Mouse (Mus musculus) 3T3-L1 (cell line): Measurements from ENCODE around the gene BC037034.

Experiments used
- DNase-seq: peaks from one replicate; pipeline ENCODE4 v3.0.0-alpha.2; 2015; ENCODE audit warnings: low read depth, low spot score

BC037034 gene

DNA sequence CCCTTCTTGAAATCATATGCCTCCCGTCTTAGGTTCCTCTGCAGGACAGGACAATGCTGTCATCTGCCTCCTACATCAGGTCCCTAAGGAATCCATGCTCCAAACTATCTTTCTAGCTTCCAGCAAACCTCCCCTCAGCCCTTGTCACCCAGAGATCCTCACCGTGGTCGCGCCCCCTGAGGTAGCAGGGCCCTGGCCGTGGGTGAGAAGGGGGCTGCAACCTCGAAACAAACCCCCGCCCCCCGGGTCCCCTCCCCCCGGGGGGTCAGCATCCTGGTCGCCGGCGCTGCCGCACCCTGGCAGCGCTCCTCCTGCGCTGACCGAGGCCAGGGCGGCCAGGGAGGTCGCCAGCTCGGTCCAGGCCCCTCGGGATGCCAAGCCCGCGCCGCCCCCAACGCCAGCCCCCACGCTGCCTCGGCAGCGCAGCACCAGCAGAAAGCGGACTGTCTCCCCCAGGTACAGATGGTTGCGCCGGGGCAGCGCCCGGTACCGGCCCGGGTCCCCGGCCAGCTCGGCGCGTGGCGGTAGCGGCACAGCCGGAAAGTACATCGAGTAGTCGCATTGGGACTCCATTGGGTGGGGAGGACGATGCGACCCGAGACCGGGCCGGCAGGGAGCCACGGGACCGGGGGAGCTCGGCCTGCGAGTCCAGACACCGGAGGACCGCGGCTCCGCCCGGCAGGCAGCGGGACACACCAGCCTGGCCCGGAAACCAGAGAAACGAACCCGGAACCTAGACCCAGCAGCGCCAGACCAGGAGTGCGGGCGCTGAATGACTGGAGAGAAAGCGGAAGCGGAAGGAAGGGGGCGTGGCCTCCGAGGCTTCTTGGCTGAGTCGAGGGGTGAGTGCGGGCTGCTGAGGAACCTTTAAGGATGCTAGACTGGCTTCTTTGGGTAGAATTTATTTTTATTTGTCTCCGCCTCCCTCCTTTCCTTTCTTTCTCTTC is at the start of gene BC037034:
BC037034 (minus strand) TSS at position 774 of the 947 bp plus-strand sequence.
- DNase-seq = peak; percentile 99

DNA sequence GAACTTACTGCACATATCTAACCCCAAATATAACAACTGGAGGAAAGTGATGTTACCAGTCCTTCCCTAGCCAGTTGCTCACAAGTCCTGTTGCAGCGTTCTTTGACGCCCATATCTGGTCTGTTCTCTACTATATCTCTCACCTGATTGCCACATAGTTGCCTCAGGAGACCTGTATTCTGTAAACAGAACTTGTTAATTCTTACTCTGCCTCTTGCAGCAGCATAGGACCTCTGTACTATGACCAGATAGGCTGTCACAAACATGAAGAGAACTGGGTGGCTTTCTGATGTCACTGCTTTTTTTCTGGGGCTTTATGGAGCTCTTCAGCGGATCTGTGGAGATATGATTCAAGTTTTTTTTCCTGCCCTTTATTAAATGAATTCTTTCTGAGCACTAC is 49.0 kb upstream of the BC037034 start:
- DNase-seq = no peak

DNA sequence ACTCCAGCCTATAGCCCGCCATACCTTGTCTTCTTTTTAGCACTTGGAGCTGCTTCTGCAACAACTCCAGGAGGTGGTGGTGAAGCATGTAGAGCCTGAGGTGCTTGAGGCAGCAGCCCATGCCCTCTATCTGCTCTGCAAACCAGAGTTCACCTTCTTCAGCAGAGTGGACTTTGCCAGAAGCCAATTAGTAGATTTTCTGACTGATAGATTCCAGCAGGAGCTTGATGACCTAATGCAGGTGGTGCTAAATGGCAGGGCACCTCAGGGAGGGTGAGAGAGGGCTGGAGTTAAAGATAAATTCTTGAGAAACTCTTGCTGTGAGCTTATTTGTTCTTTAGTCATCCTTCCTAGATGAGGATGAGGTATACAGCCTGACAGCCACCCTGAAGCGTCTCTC is 35.8 kb upstream of the BC037034 start:
- no peak for DNase-seq

DNA sequence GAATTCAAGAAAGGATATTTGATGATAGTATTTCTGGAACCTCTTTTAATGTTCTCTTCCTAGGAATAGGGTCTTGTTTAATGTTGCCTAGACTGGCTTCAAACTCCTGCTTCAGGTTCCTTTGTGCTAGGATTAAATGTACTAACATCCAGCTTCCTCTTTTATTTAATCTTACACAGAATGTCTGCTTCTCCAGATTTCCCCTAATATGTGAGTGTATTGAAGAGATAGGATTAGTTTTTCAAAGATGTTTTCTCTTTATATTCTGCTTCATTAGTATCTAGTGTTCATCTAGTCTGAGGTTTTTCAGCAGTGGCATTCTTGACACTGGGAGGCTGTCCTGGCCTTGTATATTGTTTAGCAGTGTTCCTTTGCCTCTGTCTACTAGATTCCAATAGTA is 30.3 kb upstream of the BC037034 start:
- DNase-seq = no peak

DNA sequence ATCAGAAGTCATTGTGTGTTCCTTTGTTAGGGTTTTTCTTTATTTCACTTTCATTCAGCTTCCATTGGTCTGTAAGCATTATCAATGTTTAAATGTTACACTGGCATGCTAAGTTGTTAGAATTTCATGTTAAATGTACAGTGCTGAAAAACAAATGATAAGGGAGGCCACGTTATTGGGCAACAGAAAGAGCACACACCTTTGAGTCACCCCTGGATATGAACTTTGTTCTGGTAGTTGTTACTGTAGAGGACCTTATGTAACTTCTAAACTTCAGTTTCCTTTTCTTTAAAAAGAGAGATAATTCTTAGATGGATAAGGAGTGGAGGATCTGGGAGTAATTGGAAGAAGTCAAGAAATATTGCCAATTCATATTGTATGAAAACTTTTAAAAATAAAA is 27.8 kb upstream of the BC037034 start:
- no peak for DNase-seq

DNA sequence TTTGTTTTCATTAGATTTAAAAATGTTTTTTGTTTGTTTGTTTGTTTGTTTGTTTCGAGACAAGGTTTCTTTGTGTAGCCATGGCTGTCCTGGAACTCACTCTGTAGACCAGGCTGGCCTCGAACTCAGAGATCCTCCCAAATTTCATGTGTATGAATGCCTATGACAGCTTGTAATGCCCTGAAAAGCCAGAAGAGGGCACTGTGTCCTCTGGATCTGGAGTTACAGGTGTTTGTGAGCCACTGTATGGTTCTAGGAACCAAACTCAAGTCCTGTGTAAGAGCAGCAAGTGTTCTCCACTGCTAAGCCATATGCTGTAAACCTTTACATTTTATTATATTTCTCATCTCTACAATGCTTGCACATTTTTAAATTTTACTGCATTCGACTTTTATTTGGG is 24.0 kb upstream of the BC037034 start:
- peak; percentile 41 for DNase-seq

DNA sequence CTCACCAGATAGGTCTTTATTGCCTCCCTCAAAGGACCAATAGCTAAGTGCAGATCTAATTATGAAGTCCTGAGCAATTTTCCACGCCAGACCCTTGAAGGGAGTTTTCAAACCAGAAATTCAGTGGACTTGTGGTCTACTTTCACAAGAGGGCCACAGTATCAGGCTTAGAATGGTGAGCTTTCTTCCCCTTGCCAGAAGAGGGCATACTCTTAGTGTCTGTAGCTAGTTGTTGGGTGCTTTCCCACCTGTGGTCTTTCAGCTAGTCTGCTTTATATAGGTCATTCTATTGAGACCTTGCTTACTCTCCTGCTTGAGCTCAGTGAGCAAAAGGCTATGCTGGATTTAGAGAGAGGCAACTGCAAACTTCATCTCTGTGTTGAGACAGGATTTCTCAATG is 19.7 kb upstream of the BC037034 start:
- no peak for DNase-seq

DNA sequence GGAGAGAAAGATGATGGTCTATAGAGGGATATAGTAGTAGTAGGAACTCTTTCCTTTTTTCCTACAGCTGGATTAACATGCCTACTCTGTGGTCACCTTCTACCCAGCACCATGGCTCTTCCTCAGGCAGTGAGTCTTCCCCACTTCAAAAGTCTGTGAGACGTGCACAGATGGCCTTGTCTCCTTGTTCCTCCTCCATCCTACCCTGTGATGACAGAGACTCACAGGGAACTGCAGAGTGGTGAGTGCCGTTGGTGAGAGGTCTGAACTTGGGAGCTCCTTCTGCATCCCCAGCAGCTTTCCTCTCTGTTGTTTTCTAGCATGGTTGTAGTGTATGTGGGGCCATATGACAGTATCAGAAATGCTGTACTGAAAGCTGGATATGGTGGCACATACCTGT is 18.0 kb upstream of the BC037034 start:
- DNase-seq = no peak

DNA sequence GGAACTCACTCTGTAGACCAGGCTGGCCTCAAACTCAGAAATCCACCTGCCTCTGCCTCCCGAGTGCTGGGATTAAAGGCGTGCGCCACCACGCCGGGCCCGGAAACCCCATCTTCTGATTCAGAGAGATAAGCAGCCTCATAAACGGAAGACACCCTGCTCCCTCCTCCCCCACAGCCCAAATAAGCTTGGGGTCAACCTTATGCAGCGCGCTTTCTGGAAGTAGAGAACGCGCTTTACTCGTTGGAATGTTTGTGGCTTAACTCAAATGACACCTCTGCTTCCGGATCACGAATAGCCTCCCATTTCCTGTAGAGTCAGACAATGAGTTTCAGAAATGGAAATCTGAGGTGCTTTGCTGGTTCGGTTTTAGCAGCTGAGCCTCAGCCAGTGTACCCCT is 17.0 kb upstream of the BC037034 start:
- DNase-seq = no peak

DNA sequence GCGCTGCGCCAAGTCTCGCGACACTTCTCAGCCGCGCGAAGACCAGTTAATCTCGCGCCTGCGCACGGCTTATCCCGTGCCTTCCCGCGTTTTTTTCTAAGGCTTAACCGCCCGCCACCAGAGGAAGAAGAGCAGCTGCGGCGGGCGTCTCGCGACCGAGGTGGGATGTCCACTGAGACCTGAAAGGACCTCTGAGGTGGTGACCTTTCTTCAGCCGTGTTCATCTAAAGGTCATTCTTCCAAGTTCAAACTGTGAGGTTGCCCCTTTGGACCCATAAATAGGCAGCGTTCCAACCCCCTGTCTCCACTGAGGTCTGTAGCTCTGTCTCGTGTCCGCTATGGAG is 16.6 kb upstream of the BC037034 start:
- DNase-seq = no peak

DNA sequence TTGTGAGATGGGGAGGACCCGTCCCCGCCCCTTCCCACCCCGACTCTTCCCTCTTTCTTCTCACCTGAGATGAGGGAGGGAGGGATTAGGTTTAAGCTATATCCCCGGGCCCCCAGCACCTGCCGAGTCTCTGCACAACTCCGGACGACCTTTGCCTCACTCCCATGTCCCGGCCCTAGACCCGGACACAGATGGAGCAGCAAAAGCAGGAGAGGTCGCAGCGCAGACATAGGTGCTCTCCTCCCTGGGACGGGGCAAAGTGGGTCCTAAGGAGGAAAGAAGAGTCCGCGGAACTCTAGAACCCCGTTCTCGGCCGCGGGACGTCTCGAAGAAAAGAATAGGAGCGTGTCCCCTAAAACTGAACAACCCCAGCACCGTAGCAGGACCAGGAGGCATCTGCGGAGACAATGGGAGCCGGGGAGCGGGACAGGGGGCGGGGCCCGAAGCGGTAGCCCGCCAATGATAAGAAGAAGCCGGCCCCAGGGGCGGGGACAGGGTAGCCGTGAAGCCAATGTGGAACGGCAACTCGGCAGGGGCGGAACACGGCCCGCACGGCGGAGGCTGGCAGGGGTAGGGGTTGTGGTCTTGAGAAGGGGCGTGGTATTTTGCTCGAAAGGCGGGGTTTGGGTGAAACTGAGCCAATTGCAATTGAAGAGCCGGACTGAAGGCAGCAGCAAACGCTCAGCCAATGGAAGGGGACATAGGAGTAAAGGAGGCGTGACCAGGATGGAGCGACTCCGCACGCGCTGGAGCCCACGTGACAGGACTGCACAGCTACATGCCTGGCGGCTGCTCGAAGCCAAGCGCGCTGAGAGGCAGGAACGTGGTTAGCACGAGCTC is 16.0 kb upstream of the BC037034 start, which contains the start of the genes Gm43720, Gpc2 and Stag3:
Gm43720 (minus strand) TSS at position 374 of the 840 bp plus-strand sequence.
Gpc2 (minus strand) TSS at position 421 of the 840 bp plus-strand sequence.
Stag3 (plus strand) TSS at position 656 of the 840 bp plus-strand sequence.
- no peak for DNase-seq

DNA sequence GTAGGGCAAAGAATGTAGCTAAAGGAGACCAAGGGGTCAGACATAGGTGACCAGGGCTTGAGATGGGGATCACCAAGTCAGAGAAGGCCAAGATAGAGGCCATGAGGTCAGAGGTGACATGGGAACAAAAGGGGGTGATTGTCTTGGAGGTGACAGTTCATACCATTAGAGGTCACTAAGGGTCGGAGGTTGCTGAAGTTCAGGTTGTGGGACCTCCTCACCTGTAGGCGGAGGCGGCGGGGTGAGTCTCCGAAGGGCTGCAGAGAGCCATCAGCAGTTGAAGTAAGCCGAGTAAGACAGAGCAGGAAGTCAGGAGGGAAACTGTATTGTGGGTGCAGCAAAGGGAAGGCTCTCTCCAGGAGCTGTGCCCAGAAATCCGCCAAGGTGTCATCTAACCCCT is 14.2 kb upstream of the BC037034 start:
- DNase-seq = no peak

DNA sequence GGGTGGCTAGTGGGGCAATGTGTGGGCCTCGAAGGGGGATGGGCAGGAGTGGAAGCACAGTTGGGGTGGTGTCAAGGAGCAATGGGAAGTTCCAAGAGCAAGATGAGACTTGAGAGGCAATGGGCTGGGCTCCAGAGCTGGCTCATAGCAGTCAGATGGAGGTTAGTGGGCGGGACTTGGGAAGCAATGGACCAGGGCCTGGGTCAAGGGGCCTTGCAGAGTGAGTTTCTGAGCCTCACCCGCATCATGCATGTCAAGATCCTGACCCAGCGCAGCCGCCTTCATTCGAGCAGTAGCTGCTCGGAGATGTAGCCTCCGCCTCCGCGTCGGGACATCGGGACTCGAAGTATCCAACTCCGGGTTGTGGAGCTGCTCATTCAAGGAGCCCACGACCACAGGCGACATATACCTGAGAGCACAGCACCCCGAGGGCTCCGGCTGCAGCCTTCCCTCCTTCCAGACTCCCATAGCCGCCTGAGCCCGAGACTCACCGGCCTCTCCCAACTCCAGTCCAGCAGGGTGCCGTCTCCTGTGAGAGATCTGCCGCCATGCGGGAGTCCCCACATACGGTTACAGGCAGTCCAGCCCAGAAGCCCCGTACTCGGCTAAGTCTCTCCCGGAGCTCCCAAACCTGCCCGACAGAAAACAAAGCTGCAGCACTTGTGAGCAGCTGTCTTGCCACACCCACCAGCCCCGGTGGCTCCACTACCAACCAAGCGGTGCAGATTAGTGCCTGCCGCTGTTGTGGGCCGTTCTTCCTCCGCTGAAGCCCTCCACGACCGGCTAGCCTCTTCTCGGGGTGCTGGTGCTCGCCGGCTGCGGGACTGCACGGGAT is 11.6 kb upstream of the BC037034 start:
- DNase-seq = no peak

DNA sequence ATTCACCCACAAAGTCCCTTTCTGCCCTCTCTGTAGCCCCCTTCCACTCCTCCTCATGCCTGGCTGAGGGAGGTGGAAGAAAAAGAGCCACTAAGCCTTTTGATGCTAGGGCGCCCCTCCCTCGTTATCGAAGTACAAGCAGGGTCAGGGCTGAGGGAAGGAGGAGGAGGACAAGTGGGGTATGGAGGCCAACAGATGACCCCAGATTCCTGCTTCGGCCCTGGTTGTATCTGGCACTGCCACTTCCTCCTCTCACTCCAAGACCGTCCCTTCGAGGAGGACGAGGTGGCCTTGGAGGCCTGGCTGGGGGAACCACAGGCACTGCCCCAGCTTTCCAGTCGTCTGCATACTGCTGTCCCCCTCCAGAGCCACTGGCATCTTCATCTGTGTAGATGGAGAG is 10.4 kb upstream of the BC037034 start:
- DNase-seq = no peak

DNA sequence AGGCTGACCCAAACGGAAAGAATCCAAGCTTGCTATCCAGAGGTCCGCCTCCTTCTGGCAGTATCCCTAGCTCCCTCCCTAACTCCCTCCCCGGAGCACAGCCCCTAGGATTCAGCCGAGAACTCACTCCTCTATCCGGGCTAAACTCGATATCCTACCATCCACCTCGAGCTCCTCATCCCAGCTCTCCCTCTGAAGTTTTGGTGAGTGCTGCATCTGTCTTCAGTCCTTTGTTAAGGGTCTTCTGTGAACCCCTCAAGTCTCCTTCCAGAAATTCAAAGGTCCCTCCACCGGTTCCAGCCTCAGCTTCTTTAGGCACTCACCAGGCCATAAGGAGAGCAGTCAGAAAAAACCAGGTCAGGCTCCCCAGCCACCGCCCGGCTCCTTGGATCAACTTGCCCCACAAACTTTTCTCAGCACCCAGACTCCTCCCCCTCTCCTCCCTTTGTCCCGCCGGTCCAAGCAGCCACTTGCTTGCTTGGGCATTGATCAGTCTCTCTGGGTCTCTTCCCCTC is 8.6 kb upstream of the BC037034 start, which contains the start of gene Gal3st4:
Gal3st4 (minus strand) TSS at position 432 of the 515 bp plus-strand sequence.
- no peak for DNase-seq

DNA sequence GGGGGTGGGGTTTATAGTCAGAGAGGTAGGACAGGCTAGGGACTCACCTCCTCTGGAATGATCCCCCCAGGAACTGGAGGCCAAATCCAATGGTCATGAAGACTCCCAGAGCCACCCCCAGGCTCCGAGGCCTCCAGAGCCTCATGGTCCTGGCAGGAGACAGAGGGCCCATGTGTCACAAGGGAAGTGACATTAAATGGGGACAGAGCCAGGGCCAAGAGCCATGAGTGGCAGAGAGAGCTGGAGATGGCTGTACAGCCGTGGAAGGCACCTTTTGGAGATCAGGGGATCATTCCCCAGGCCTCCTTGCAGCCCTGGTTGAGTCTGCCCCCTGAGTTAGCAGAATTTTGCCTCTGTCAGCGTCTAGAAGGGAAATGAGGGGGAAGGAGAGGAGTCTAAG is 7.4 kb upstream of the BC037034 start:
- DNase-seq = no peak

DNA sequence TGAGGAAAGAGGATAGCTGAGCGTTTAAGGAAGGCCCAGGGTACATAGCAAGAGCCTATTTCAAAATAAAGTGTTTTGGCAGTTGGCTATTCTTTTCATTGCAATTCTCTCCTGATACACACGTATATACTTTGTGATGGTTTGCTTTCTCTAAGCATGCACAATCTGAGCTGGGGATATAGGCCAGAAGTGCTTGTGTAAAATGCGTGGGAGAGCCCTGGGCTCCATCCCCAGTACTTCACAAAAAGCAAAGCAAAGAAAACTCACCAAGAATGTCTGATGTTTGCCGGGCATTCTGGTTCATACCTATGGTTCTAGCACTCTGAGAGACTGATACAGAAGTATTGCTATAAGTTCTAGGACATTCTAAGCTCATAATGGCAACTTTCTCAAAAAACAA is 5.1 kb upstream of the BC037034 start:
- no peak for DNase-seq

DNA sequence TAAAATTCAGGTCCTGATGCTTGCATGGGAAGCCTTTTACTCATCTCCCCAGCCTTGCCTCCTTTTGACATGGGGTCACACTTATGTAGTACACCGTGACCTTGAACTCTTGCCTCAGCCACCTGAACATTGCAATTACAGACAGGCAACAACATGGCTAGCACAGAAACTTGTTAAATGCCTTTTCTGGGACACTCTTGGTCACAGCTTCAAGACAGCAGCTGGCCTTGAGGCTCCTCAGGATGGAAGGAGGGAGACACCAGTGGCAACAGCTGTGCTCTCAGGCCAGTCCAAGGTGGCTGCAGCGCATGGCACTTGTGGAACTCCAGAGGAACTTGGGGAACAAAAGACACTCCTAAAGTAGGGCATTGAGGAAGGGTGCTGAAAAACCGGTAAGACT is 3.3 kb upstream of the BC037034 start:
- DNase-seq = no peak

DNA sequence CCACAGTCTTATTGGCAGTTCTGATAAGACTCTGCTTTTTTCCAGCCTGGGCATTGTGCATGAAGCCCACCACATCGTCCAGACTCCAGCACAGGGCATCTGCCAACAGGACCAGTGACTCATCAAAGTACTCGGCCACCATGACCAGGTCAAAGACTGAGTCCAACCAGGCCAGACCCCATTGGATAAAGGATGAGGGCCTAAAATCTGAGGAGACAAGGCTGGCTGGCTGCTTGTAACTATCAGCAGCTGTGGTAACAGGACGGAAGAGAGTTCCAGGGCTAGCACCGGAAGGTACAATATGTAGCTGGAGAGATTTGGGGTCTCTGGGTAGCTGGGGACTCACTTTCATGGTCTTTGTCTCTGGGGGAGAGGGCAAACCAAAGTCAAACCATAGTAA is 1.9 kb upstream of the BC037034 start:
- no peak for DNase-seq

DNA sequence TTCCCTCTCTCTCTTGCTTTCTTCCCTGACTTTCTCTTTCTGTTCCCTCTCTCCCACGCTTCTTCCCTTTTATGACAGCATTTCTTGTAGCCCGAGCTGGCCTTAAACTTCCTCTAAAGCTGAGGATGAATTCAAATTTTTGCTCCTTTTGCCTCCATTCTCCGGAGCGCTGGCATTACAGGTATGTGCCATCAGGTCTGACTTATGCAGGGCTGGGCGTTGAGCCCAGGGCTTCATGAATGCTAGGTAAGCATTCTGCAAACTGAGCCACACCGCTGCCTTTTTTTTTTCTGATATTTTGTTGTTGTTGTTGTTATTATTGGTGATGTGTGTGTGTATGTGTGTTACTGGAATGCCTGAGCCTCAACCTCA is 360 bp upstream of the BC037034 start:
- no peak for DNase-seq

DNA sequence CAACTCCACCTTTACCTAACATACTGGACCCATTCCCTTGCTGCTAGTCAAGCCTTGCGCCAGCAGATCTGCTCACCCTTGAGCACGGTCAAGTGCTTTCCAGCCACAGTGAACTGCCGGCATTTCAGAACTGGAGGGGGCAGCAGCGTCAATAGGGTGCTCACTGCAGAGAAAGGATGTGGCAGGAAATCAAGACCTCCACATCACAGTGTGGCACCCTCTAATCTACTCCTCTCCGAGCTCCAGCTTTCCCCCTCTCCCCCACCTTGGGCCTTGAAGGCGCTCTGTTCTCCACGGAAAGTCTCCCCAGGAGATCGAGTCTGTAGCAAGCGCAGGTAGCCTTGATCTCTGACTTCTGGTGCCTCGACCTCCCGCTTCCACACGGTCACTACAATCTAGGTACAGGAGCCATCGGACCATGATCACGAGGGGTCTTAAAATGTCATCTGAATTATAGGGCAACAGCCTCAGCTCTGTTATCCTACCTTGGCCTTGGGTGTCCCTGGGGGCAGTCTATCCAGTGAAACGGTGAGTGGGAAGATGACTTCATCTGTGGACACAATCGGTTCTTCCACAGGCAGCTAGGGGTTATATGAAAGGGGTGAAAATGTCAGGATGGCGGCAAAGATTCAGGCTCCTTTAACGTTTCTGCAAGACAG is 1.1 kb downstream of the BC037034 start:
- DNase-seq = peak; percentile 39
